Mouse (Mus musculus): ENCODE data around the gene Ube2n.

Ube2n gene

GRCm38 (mm10) chr10:95557337-95557828 lies 42.4 kb downstream of the Ube2n start:
- DNase-seq (ENCODE audit: extremely low spot score, low spot score), result no peak

GRCm38 (mm10) chr10:95559426-95559825 lies 44.5 kb downstream of the Ube2n start:
- no peak for DNase-seq (ENCODE audit: extremely low spot score, low spot score)

- no peak for DNase-seq (ENCODE audit: extremely low spot score, low spot score)
These were observed 45.5 kb downstream of the Ube2n start for GRCm38 (mm10) chr10:95560394-95560983.

GRCm38 (mm10) chr10:95561616-95562015 lies 46.7 kb downstream of the Ube2n start:
- DNase-seq (ENCODE audit: extremely low spot score, low spot score), result no peak

- no peak for DNase-seq (ENCODE audit: extremely low spot score, low spot score)
These were observed 47.5 kb downstream of the Ube2n start for GRCm38 (mm10) chr10:95562395-95562794.

- peak; percentile 74 for DNase-seq (ENCODE audit: extremely low spot score, low spot score)
These were observed 48.2 kb downstream of the Ube2n start for GRCm38 (mm10) chr10:95562859-95563841.

- peak; percentile 87 for DNase-seq (ENCODE audit: extremely low spot score, low spot score)
These were observed 49.2 kb downstream of the Ube2n start, which contains the start of gene Nudt4 for GRCm38 (mm10) chr10:95563851-95564845. Gene Nudt4, minus strand, starts transcription at chr10:95564146.

- DNase-seq (ENCODE audit: extremely low spot score, low spot score), result peak; percentile 61
These were observed 50.4 kb downstream of the Ube2n start for GRCm38 (mm10) chr10:95565156-95565854.

GRCm38 (mm10) chr10:95566786-95567185 lies 51.8 kb downstream of the Ube2n start:
- no peak for DNase-seq (ENCODE audit: extremely low spot score, low spot score)

GRCm38 (mm10) chr10:95567550-95567949 lies 52.6 kb downstream of the Ube2n start:
- DNase-seq (ENCODE audit: extremely low spot score, low spot score), result no peak

GRCm38 (mm10) chr10:95568016-95568415 lies 53.1 kb downstream of the Ube2n start:
- DNase-seq (ENCODE audit: extremely low spot score, low spot score), result no peak

GRCm38 (mm10) chr10:95569441-95569840 lies 54.5 kb downstream of the Ube2n start:
- DNase-seq (ENCODE audit: extremely low spot score, low spot score), result no peak

GRCm38 (mm10) chr10:95574994-95575393 lies 60.0 kb downstream of the Ube2n start:
- no peak for DNase-seq (ENCODE audit: extremely low spot score, low spot score)

GRCm38 (mm10) chr10:95575839-95576380 lies 61.0 kb downstream of the Ube2n start:
- DNase-seq (ENCODE audit: extremely low spot score, low spot score), result no peak

GRCm38 (mm10) chr10:95576876-95577566 lies 62.1 kb downstream of the Ube2n start:
- peak; percentile 34 for DNase-seq (ENCODE audit: extremely low spot score, low spot score)

GRCm38 (mm10) chr10:95577567-95577950 lies 62.6 kb downstream of the Ube2n start:
- DNase-seq (ENCODE audit: extremely low spot score, low spot score), result peak; percentile 37

GRCm38 (mm10) chr10:95585554-95585953 lies 70.6 kb downstream of the Ube2n start:
- DNase-seq (ENCODE audit: extremely low spot score, low spot score), result no peak

- no peak for DNase-seq (ENCODE audit: extremely low spot score, low spot score)
These were observed 72.7 kb downstream of the Ube2n start for GRCm38 (mm10) chr10:95587509-95588220.

GRCm38 (mm10) chr10:95589196-95589595 lies 74.3 kb downstream of the Ube2n start:
- DNase-seq (ENCODE audit: extremely low spot score, low spot score), result no peak
